Mouse (Mus musculus) CH12.LX (cell line): ENCODE results near the gene Slc25a16. TPM values are rescaled to one million over a fixed set of nuclear protein-coding genes. Genes with fewer than 3 reads are reported as not detected.

Source experiments
- DNase-seq: peaks from one replicate; pipeline ENCODE4 v3.0.0-alpha.2; 2013; ENCODE audit errors: extremely low read depth
- H3K27ac ChIP-seq: 2 replicates; pipeline ENCODE4 v1.5.1; 2012; ENCODE audit warnings: low read depth, mild to moderate bottlenecking, control low read depth, moderate library complexity; ENCODE audit not compliant: insufficient read depth
- H3K27me3 ChIP-seq: replicated peaks from 2 replicates; pipeline ENCODE3; 2012; ENCODE audit warnings: inconsistent platforms
- H3K36me3 ChIP-seq, 2 experiments: replicated peaks in 1 of 2; 2 replicates each; pipeline versions ENCODE3 to v1.6.1; 2012; ENCODE audit warnings: inconsistent platforms in 1 of 2, low read length in 1 of 2, mild to moderate bottlenecking in 1 of 2, mixed read lengths in 1 of 2, moderate library complexity in 1 of 2; ENCODE audit not compliant: control insufficient read depth in 1 of 2, insufficient read depth in 1 of 2
- H3K4me1 ChIP-seq, 2 experiments: 2 replicates each; pipeline ENCODE4 v1.6.1; 2012; ENCODE audit warnings: inconsistent platforms in 1 of 2, moderate library complexity in 1 of 2; ENCODE audit not compliant: insufficient read depth in 2 of 2, control insufficient read depth in 1 of 2
- H3K4me2 ChIP-seq: 2 replicates; pipeline ENCODE4 v1.6.1; 2012; ENCODE audit warnings: low read depth, mild to moderate bottlenecking, control low read depth; ENCODE audit not compliant: poor library complexity, insufficient read depth, severe bottlenecking
- H3K4me3 ChIP-seq, 3 experiments: fragments of 150-350 bp in 1 of 3; sonication (generic) in 1 of 3; replicated peaks in 1 of 3; 2 replicates each; pipeline versions ENCODE3 to v1.5.1; 2011 to 2012; ENCODE audit warnings: low read depth in 2 of 3, low read length in 2 of 3, mild to moderate bottlenecking in 2 of 3, moderate library complexity in 2 of 3, control low read depth in 1 of 3, improper control_type of control experiment in 1 of 3, inconsistent platforms in 1 of 3, mixed read lengths in 1 of 3; ENCODE audit not compliant: poor library complexity in 1 of 3
- H3K79me2 ChIP-seq: replicated peaks from 2 replicates; pipeline ENCODE4 v1.6.1; 2012; ENCODE audit warnings: mild to moderate bottlenecking, moderate library complexity; ENCODE audit not compliant: control insufficient read depth, poor library complexity, insufficient read depth, severe bottlenecking; ENCODE audit errors: extremely low read depth
- H3K9ac ChIP-seq: 2 replicates; pipeline ENCODE4 v1.6.1; 2012; ENCODE audit warnings: low read depth, mild to moderate bottlenecking, control low read depth, moderate library complexity; ENCODE audit not compliant: insufficient read depth
- H3K9me3 ChIP-seq: replicated peaks from 2 replicates; pipeline ENCODE3; 2012; ENCODE audit warnings: low read length, inconsistent platforms, mixed read lengths
- BHLHE40 ChIP-seq: IDR thresholded peaks from 2 replicates; pipeline ENCODE4 v1.6.1; 2011; ENCODE audit warnings: mild to moderate bottlenecking, low read depth, low read length, improper control_type of control experiment
- CHD1 ChIP-seq: IDR thresholded peaks from 2 replicates; pipeline ENCODE4 v1.6.1; 2012; ENCODE audit warnings: low read depth, low read length, improper control_type of control experiment, inconsistent platforms
- CHD2 ChIP-seq: IDR thresholded peaks from 2 replicates; pipeline ENCODE4 v1.6.1; 2011; ENCODE audit warnings: low read length, improper control_type of control experiment
- E2F4 ChIP-seq: IDR thresholded peaks from 2 replicates; pipeline ENCODE4 v1.6.1; 2011; ENCODE audit warnings: low read depth, low read length, improper control_type of control experiment; ENCODE audit not compliant: insufficient replicate concordance
- EP300 ChIP-seq: IDR thresholded peaks from 2 replicates; pipeline ENCODE4 v1.6.1; 2011; ENCODE audit warnings: low read length, improper control_type of control experiment
- ETS1 ChIP-seq: conservative IDR thresholded peaks from 2 replicates; pipeline ENCODE4 v1.6.1; 2012; ENCODE audit warnings: low read depth, mild to moderate bottlenecking, inconsistent platforms, low read length, improper control_type of control experiment, moderate library complexity
- GABPA ChIP-seq: IDR thresholded peaks from 2 replicates; pipeline ENCODE4 v1.6.1; 2012; ENCODE audit warnings: low read depth, low read length, improper control_type of control experiment, inconsistent platforms; ENCODE audit not compliant: insufficient replicate concordance
- HCFC1 ChIP-seq: IDR thresholded peaks from 2 replicates; pipeline ENCODE4 v1.6.1; 2012; ENCODE audit warnings: low read depth, mild to moderate bottlenecking, inconsistent platforms, low read length, improper control_type of control experiment
- IRF4 ChIP-seq: IDR thresholded peaks from 2 replicates; pipeline ENCODE4 v1.6.1; 2014; ENCODE audit warnings: low read depth, mild to moderate bottlenecking, inconsistent platforms, low read length, improper control_type of control experiment
- JUN ChIP-seq: IDR thresholded peaks from 2 replicates; pipeline ENCODE4 v1.6.1; 2011; ENCODE audit warnings: low read depth, mild to moderate bottlenecking, low read length, improper control_type of control experiment, moderate library complexity; ENCODE audit not compliant: insufficient read depth
- KAT2A ChIP-seq: IDR thresholded peaks from 2 replicates; pipeline ENCODE4 v1.6.1; 2012; ENCODE audit warnings: low read length, improper control_type of control experiment, inconsistent platforms; ENCODE audit not compliant: insufficient replicate concordance
- MAFK ChIP-seq: IDR thresholded peaks from 2 replicates; pipeline ENCODE4 v1.6.1; 2011; ENCODE audit warnings: low read length, improper control_type of control experiment; ENCODE audit not compliant: insufficient replicate concordance
- MAZ ChIP-seq: IDR thresholded peaks from 2 replicates; pipeline ENCODE4 v1.6.1; 2012; ENCODE audit warnings: low read depth, mild to moderate bottlenecking, inconsistent platforms, low read length, improper control_type of control experiment, moderate library complexity
- PAX5 ChIP-seq: IDR thresholded peaks from 2 replicates; pipeline ENCODE4 v1.6.1; 2012; ENCODE audit warnings: low read length, inconsistent platforms, mixed read lengths
- POLR2AphosphoS2 ChIP-seq: IDR thresholded peaks from 2 replicates; pipeline ENCODE4 v1.6.1; 2011; ENCODE audit warnings: low read depth, low read length, improper control_type of control experiment
- RCOR1 ChIP-seq: conservative IDR thresholded peaks from 2 replicates; pipeline ENCODE4 v1.6.1; 2012; ENCODE audit warnings: low read depth, mild to moderate bottlenecking, inconsistent platforms, low read length, improper control_type of control experiment
- SIN3A ChIP-seq: IDR thresholded peaks from 2 replicates; pipeline ENCODE4 v1.6.1; 2012; ENCODE audit warnings: low read length, improper control_type of control experiment, inconsistent platforms
- USF2 ChIP-seq: conservative IDR thresholded peaks from 2 replicates; pipeline ENCODE4 v1.6.1; 2011; ENCODE audit warnings: low read depth, low read length, improper control_type of control experiment
- ZC3H11A ChIP-seq: IDR thresholded peaks from 2 replicates; pipeline ENCODE4 v1.6.1; 2012; ENCODE audit warnings: low read depth, mild to moderate bottlenecking, inconsistent platforms, low read length, improper control_type of control experiment
- ZKSCAN1 ChIP-seq: IDR thresholded peaks from 2 replicates; pipeline ENCODE4 v1.6.1; 2012; ENCODE audit warnings: low read depth, inconsistent platforms, low read length, improper control_type of control experiment, borderline replicate concordance
- ZMIZ1 ChIP-seq: IDR thresholded peaks from 2 replicates; pipeline ENCODE4 v1.6.1; 2012; ENCODE audit warnings: low read depth, mild to moderate bottlenecking, inconsistent platforms, low read length, improper control_type of control experiment
- ZNF384 ChIP-seq: IDR thresholded peaks from 2 replicates; pipeline ENCODE4 v1.6.1; 2012; ENCODE audit warnings: low read depth, low read length, improper control_type of control experiment, inconsistent platforms
- dilution Hi-C: fragments of 300-500 bp; cut with MboI; formaldehyde crosslinking; loops from 2 replicates; pipeline ENCODE4 v1.14.3; 2020; ENCODE audit warnings: low sequenced_read_pairs; ENCODE audit not compliant: extremely low pct_unique_long_range_greater_than_20kb, extremely low pct_ligation_motif_present
- in situ Hi-C: fragments of 300-500 bp; cut with MboI; formaldehyde crosslinking; loops from 3 replicates; pipeline ENCODE4 v1.14.3; 2019; ENCODE audit warnings: low sequenced_read_pairs, low pct_ligation_motif_present, low pct_unique_long_range_greater_than_20kb, mixed read lengths
- polyA plus RNA-seq: library from polyadenylated mRNA; unstranded; fragments of >175 nt; gene quantifications from 2 replicates; pipeline ENCODE4 v1.2.1, GENCODE M21; 2012; ENCODE audit warnings: low read depth; ENCODE audit not compliant: insufficient read length
- total RNA-seq, 2 experiments: library from RNA; depleted of rRNA; stranded (reverse); fragments of 300-350 nt in 1 of 2; fragments of >200 nt in 1 of 2; gene quantifications; 2 replicates each; pipeline ENCODE4 v1.2.3; 2012 to 2014

Gene Slc25a16
- total and polyA plus RNA-seq, 3 experiments, result 9.8 to 27.0 (median 12.1) TPM

DNA sequence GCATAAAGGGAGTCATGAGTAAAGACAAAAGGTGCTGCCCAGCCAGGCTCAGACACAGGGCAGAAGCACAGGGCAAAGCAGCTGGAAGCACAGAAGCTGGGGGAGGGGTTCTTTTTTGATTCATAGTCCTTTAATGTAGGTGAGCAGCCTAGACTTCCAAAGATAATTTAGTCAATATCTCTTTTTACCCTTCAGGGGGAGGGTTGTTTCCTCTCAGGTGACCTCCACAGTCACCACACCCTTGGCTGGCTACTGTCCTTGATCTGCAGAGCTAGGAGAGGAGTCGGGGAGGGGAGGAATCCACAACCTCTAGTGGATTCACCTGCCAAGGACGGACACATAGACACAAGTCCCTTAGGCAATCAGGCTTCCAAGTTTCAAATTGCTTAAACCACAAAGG, 22.4 kb upstream of the Slc25a16 start:
- Histone ChIP-seq H3K9me3 (no peaks in the 10 kb centered on the region), H3K36me3 (no peaks in the 10 kb centered on the region), H3K27me3 (no peaks in the 10 kb centered on the region), H3K4me3 (no peak overlapping the region), H3K4me2 (no peak overlapping the region), H3K9ac (no peak overlapping the region), H3K4me1 (peaks cover 6 to 23% of the 10 kb centered on the region in 2 experiments; a peak in 3 of 4 replicates), H3K27ac (no peak overlapping the region), H3K79me2 (no peaks in the 10 kb centered on the region)
- TF ChIP-seq KAT2A, result no peak
- no peak for TF ChIP-seq POLR2AphosphoS2
- no peak for TF ChIP-seq CHD2
- no peak for TF ChIP-seq IRF4
- no peak for TF ChIP-seq PAX5
- TF ChIP-seq SIN3A, result no peak
- TF ChIP-seq JUN, result no peak
- in situ Hi-C loops, result no loop called here
- no peak for DNase-seq
- dilution Hi-C loops, result no loop called here

DNA sequence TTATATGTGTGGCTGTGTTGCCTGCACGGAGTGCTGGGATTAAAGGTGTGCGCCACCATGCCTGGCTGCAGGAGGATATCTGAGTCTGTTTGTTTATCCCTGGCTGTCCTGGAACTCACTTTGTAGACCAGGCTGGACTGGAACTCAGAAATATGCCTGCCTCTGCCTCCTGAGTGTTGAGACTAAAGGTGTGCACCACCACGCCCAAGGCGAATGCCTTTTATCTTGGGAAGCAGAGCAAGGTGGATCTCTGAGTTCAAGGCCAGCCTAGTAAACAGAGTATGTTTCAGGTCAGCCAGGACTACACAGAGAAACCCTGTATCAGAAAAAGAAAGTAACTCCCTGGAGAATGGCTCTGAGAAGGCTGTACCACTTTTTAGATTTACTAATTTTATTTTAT, 20.3 kb upstream of the Slc25a16 start:
- Histone ChIP-seq H3K27me3 (no peaks in the 10 kb centered on the region), H3K4me1 (peaks cover 0 to 8% of the 10 kb centered on the region in 2 experiments; a peak in 2 of 4 replicates), H3K27ac (no peak overlapping the region)
- DNase-seq, result no peak
- no peak for TF ChIP-seq JUN
- TF ChIP-seq E2F4, result no peak
- TF ChIP-seq ZC3H11A, result no peak
- TF ChIP-seq USF2, result no peak
- no peak for TF ChIP-seq EP300
- TF ChIP-seq MAFK, result no peak
- TF ChIP-seq POLR2AphosphoS2, result no peak
- no peak for TF ChIP-seq ZMIZ1
- no peak for TF ChIP-seq RCOR1
- no peak for TF ChIP-seq CHD1
- TF ChIP-seq ZNF384, result no peak
- TF ChIP-seq MAZ, result no peak
- no peak for TF ChIP-seq ETS1
- TF ChIP-seq ZKSCAN1, result no peak
- TF ChIP-seq GABPA, result no peak
- no peak for TF ChIP-seq BHLHE40
- TF ChIP-seq HCFC1, result no peak
- TF ChIP-seq, all 38 proteins: peak for 0
- Histone ChIP-seq H3K36me3 (no peaks in the 10 kb centered on the region), H3K4me3 (no peak overlapping the region), H3K4me2 (no peak overlapping the region), H3K79me2 (no peaks in the 10 kb centered on the region), H3K9ac (no peak overlapping the region), H3K9me3 (no peaks in the 10 kb centered on the region)
- dilution Hi-C loops, result no loop called here
- in situ Hi-C loops, result no loop called here
